ENCODE assay signal across 18 mouse cellular contexts in the genomic region with DNA sequence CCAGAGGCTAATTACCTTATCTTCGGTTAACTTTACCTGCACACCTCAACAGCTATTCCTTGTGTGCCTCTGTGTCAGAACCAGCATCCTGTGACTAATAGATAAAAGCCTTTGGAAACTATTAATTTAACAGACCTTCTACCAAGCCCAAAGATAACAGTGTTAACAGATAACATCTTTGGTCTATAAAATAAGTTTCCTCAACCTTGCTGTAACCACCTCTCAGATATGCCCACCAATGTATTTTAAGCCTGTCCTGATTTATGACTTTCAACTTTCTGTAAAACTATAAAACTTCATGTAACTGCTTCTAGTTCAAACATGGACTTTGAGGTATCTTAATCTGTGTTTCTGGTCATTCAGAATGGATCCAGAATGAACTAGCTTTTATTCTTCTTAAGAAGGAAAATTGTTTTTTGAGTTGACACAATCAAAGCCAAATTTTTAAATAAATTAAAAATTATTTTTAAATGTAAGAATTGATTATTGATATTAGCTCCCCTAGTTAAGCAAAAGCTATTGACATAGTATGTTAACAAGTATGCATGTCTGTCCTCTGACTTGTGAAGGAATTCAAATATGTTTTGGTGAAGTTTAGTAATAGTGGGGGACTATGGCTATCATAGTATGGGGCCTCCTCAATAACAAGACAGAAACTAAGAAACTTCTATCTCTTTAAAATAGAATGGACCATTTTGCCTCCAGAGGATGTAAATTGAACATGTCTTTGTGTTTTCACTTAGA.
DNase-seq lines count a peak whose midpoint lies in the region; ATAC-seq lines count a peak whose summit lies in the region.
"Had no signal": no experiment of that assay in that cellular context is flagged by ENCODE, and none has a peak within 500 bp of the region (broad histone marks: within the 10 kb centered on the region; RNA-seq: fewer than 3 reads in every experiment).

No protein-coding gene starts in this region.

- H3K4me2 ChIP-seq in forebrain, embryonic 13.5 days: peak overlapping the region; percentile 40
- no peak overlapping the region for H3K4me2 ChIP-seq in intestine, embryonic 14.5 days (ENCODE audit: low read length)
- no peak overlapping the region for H3K4me2 ChIP-seq in midbrain, embryonic 15.5 days
- H3K4me2 ChIP-seq: heart, embryonic 15.5 days; kidney, embryonic 15.5 days; liver, embryonic 11.5 days; lung, embryonic 15.5 days had no signal

- H3K36me3 ChIP-seq in forebrain, embryonic 13.5 days (ENCODE audit: poor library complexity, severe bottlenecking): no peaks in the 10 kb centered on the region
- no peaks in the 10 kb centered on the region for H3K36me3 ChIP-seq in hindbrain, embryonic 10.5 days
- no peaks in the 10 kb centered on the region for H3K36me3 ChIP-seq in intestine, embryonic 14.5 days (ENCODE audit: control insufficient read depth, insufficient read depth, low read length)
- H3K36me3 ChIP-seq in midbrain, embryonic 15.5 days (replicated peaks): no peaks in the 10 kb centered on the region
- H3K36me3 ChIP-seq: heart, embryonic 15.5 days; kidney, embryonic 15.5 days; lung, embryonic 15.5 days had no signal

- WGBS in forebrain, embryonic 13.5 days: 80% methylated on average over 1 of the region's 1 CpGs
- WGBS in hindbrain, embryonic 10.5 days: 77% methylated on average over 1 of the region's 1 CpGs
- WGBS in intestine, embryonic 14.5 days: 61% methylated on average over 1 of the region's 1 CpGs
- 75% methylated on average over 1 of the region's 1 CpGs for WGBS in midbrain, embryonic 15.5 days

- 0 out of 2 replicates have a peak, but pooled peaks have one; percentile 9 for ATAC-seq in forebrain, embryonic 13.5 days
- peak; percentile 76 for ATAC-seq in intestine, embryonic 14.5 days (replicated peaks; ENCODE audit: low FRiP score, low TSS enrichment, low read depth)
- peak; percentile 57; the same call in 1 of the 2 replicates for ATAC-seq in midbrain, embryonic 15.5 days (replicated peaks)
- no peak for ATAC-seq in megakaryocyte-erythroid progenitor cell, adult 5-6 weeks (replicated peaks; ENCODE audit: low FRiP score, low TSS enrichment, poor library complexity, severe bottlenecking)

- H3K27me3 ChIP-seq in forebrain, embryonic 13.5 days: no peaks in the 10 kb centered on the region
- H3K27me3 ChIP-seq in hindbrain, embryonic 10.5 days (ENCODE audit: insufficient read depth, poor library complexity, severe bottlenecking): no peaks in the 10 kb centered on the region
- no peaks in the 10 kb centered on the region for H3K27me3 ChIP-seq in intestine, embryonic 14.5 days (replicated peaks; ENCODE audit: control insufficient read depth, insufficient read depth, low read length)
- H3K27me3 ChIP-seq in midbrain, embryonic 15.5 days (replicated peaks): no peaks in the 10 kb centered on the region
- H3K27me3 ChIP-seq: heart, embryonic 15.5 days; kidney, embryonic 15.5 days; lung, embryonic 15.5 days had no signal

- no peak overlapping the region; the same call in 1 of the 2 replicates for H3K27ac ChIP-seq in forebrain, embryonic 13.5 days
- peak overlapping the region; percentile 85 for H3K27ac ChIP-seq in hindbrain, embryonic 10.5 days
- no peak overlapping the region for H3K27ac ChIP-seq in intestine, embryonic 14.5 days (ENCODE audit: low read depth)
- H3K27ac ChIP-seq in midbrain, embryonic 15.5 days: no peak overlapping the region
- H3K27ac ChIP-seq: heart, adult 2 months; heart, embryonic 15.5 days; kidney, embryonic 15.5 days; lung, embryonic 15.5 days; macrophage had no signal

- H3K4me1 ChIP-seq in forebrain, embryonic 13.5 days: peaks cover 32% of the 10 kb centered on the region
- H3K4me1 ChIP-seq in hindbrain, embryonic 10.5 days (replicated peaks): peaks cover 41% of the 10 kb centered on the region
- H3K4me1 ChIP-seq in intestine, embryonic 14.5 days (replicated peaks; ENCODE audit: control insufficient read depth, insufficient read depth, low read length): no peaks in the 10 kb centered on the region
- H3K4me1 ChIP-seq in midbrain, embryonic 15.5 days: peaks cover 11% of the 10 kb centered on the region
- H3K4me1 ChIP-seq: kidney, embryonic 15.5 days; lung, embryonic 15.5 days had no signal

- no peak overlapping the region for H3K9ac ChIP-seq in forebrain, embryonic 13.5 days
- no peak overlapping the region for H3K9ac ChIP-seq in intestine, embryonic 14.5 days (ENCODE audit: low read length)
- no peak overlapping the region for H3K9ac ChIP-seq in midbrain, embryonic 15.5 days
- H3K9ac ChIP-seq: heart, embryonic 15.5 days; kidney, embryonic 15.5 days; lung, embryonic 15.5 days had no signal

- no peak for DNase-seq in hindbrain, embryonic 10.5 days (ENCODE audit: low spot score)
- no peak for DNase-seq in intestine, embryonic 14.5 days (ENCODE audit: low spot score)
- no peak for DNase-seq in spleen, adult 18-20 months
- DNase-seq in lung, adult 18-20 months: no peak
- DNase-seq: cerebellum, postnatal 10 days; gastrocnemius, postnatal 10 days; heart, adult 2 months; layer of hippocampus, postnatal 36 days; thymus, postnatal 36 days had no signal

- H3K9me3 ChIP-seq in forebrain, embryonic 13.5 days (replicated peaks): no peaks in the 10 kb centered on the region
- no peaks in the 10 kb centered on the region for H3K9me3 ChIP-seq in hindbrain, embryonic 10.5 days
- H3K9me3 ChIP-seq in intestine, embryonic 14.5 days (ENCODE audit: control insufficient read depth, low read length): no peaks in the 10 kb centered on the region
- H3K9me3 ChIP-seq in midbrain, embryonic 15.5 days: no peaks in the 10 kb centered on the region
- H3K9me3 ChIP-seq: heart, embryonic 15.5 days; kidney, embryonic 15.5 days; lung, embryonic 15.5 days had no signal

- no peak overlapping the region for H3K4me3 ChIP-seq in forebrain, embryonic 13.5 days
- no peak overlapping the region for H3K4me3 ChIP-seq in hindbrain, embryonic 10.5 days
- H3K4me3 ChIP-seq in intestine, embryonic 14.5 days (ENCODE audit: low read depth, low read length): no peak overlapping the region
- no peak overlapping the region for H3K4me3 ChIP-seq in midbrain, embryonic 15.5 days
- H3K4me3 ChIP-seq: heart, adult 2 months; heart, embryonic 15.5 days; kidney, embryonic 15.5 days; lung, embryonic 15.5 days; myocyte had no signal
